Mouse (Mus musculus) CH12.LX (cell line): ENCODE results near the gene Calhm3.

Experiments
- CTCF ChIP-seq, 2 experiments: IDR thresholded peaks in 1 of 2; conservative IDR thresholded peaks in 1 of 2; 2 replicates each; pipeline ENCODE4 v1.5.1; 2011 to 2012; ENCODE audit warnings: low read depth in 2 of 2, low read length in 2 of 2, improper control_type of control experiment in 1 of 2, inconsistent platforms in 1 of 2, mild to moderate bottlenecking in 1 of 2, moderate library complexity in 1 of 2
- HCFC1 ChIP-seq: IDR thresholded peaks from 2 replicates; pipeline ENCODE4 v1.6.1; 2012; ENCODE audit warnings: low read depth, mild to moderate bottlenecking, inconsistent platforms, low read length, improper control_type of control experiment
- MAFK ChIP-seq: IDR thresholded peaks from 2 replicates; pipeline ENCODE4 v1.6.1; 2011; ENCODE audit warnings: low read length, improper control_type of control experiment; ENCODE audit not compliant: insufficient replicate concordance
- MAX ChIP-seq: IDR thresholded peaks from 2 replicates; pipeline ENCODE4 v1.6.1; 2011; ENCODE audit warnings: low read length, improper control_type of control experiment
- UBTF ChIP-seq: IDR thresholded peaks from 2 replicates; pipeline ENCODE4 v1.6.1; 2012; ENCODE audit warnings: low read depth, mild to moderate bottlenecking, inconsistent platforms, low read length, improper control_type of control experiment, moderate library complexity

- TF ChIP-seq CTCF (conservative IDR thresholded peaks at IDR 0.05 in 1 of 2, IDR thresholded peaks at IDR 0.05 in 1 of 2; ENCODE audit: low read depth in 2 of 2, low read length in 2 of 2): no peak
- no peak for TF ChIP-seq MAX
- no peak for TF ChIP-seq UBTF
- no peak for TF ChIP-seq MAFK
- TF ChIP-seq HCFC1: no peak
Observed at GRCm38 (mm10) chr19:47128164-47128563, 29.4 kb downstream of the Calhm3 start.
